Mouse (Mus musculus): Measurements from ENCODE around the gene Cacng1.

Cacng1 gene

GRCm38 (mm10) chr11:107716332-107716938, at the start of gene Cacng1:
Gene Cacng1 (minus strand): TSS chr11:107716522.
- no peak for DNase-seq (ENCODE audit: low read depth, low spot score)

- peak; percentile 52 for DNase-seq (ENCODE audit: low read depth, low spot score)
Measured at GRCm38 (mm10) chr11:107762688-107763460, 46.6 kb upstream of the Cacng1 start.

- DNase-seq (ENCODE audit: low read depth, low spot score), result no peak
Measured at GRCm38 (mm10) chr11:107761790-107762500, 45.6 kb upstream of the Cacng1 start.

GRCm38 (mm10) chr11:107760001-107760400, 43.7 kb upstream of the Cacng1 start:
- DNase-seq (ENCODE audit: low read depth, low spot score), result no peak

- no peak for DNase-seq (ENCODE audit: low read depth, low spot score)
Measured at GRCm38 (mm10) chr11:107759516-107759915, 43.2 kb upstream of the Cacng1 start.

GRCm38 (mm10) chr11:107749114-107749513, 32.8 kb upstream of the Cacng1 start:
- DNase-seq (ENCODE audit: low read depth, low spot score), result no peak

GRCm38 (mm10) chr11:107748243-107749035, 32.1 kb upstream of the Cacng1 start:
- DNase-seq (ENCODE audit: low read depth, low spot score), result no peak

GRCm38 (mm10) chr11:107743100-107743499, 26.8 kb upstream of the Cacng1 start:
- DNase-seq (ENCODE audit: low read depth, low spot score), result no peak

GRCm38 (mm10) chr11:107738418-107739099, 22.2 kb upstream of the Cacng1 start:
- no peak for DNase-seq (ENCODE audit: low read depth, low spot score)

GRCm38 (mm10) chr11:107737886-107738285, 21.6 kb upstream of the Cacng1 start:
- DNase-seq (ENCODE audit: low read depth, low spot score), result no peak

- no peak for DNase-seq (ENCODE audit: low read depth, low spot score)
Measured at GRCm38 (mm10) chr11:107734133-107734532, 17.8 kb upstream of the Cacng1 start.

- DNase-seq (ENCODE audit: low read depth, low spot score), result no peak
Measured at GRCm38 (mm10) chr11:107731498-107731897, 15.2 kb upstream of the Cacng1 start.

- DNase-seq (ENCODE audit: low read depth, low spot score), result no peak
Measured at GRCm38 (mm10) chr11:107730940-107731339, 14.6 kb upstream of the Cacng1 start.

GRCm38 (mm10) chr11:107729141-107729540, 12.8 kb upstream of the Cacng1 start:
- no peak for DNase-seq (ENCODE audit: low read depth, low spot score)

GRCm38 (mm10) chr11:107728073-107728863, 11.9 kb upstream of the Cacng1 start:
- DNase-seq (ENCODE audit: low read depth, low spot score), result no peak

GRCm38 (mm10) chr11:107724603-107725002, 8.3 kb upstream of the Cacng1 start:
- no peak for DNase-seq (ENCODE audit: low read depth, low spot score)

- DNase-seq (ENCODE audit: low read depth, low spot score), result no peak
Measured at GRCm38 (mm10) chr11:107721057-107721456, 4.7 kb upstream of the Cacng1 start.

GRCm38 (mm10) chr11:107720264-107721021, 4.1 kb upstream of the Cacng1 start:
- no peak for DNase-seq (ENCODE audit: low read depth, low spot score)

GRCm38 (mm10) chr11:107714368-107714767, 2.0 kb downstream of the Cacng1 start:
- DNase-seq (ENCODE audit: low read depth, low spot score), result no peak

- DNase-seq (ENCODE audit: low read depth, low spot score), result no peak
Measured at GRCm38 (mm10) chr11:107710379-107710778, 5.9 kb downstream of the Cacng1 start.
